18 mouse cellular contexts compared by ENCODE assay signal in the genomic region with DNA sequence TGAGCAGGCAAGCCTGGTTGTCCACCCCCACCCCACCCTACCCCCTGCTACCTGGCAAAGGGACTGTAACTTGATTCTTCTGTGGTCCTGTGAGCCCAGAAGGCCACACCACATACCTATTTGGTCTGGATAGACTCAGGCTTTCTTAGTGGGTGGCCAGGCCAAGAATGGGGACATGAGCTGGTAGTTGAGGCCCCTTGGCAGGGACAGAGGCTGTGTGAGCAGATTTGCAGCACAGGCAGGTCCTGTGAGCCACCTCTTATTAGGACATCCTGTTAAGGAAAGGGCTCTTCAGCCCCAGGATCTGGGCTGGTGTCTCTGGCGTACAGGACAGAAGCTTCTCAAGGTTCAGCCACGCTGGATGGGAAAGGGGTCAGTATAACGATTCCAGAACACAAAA. TPM values are rescaled to one million over a fixed set of nuclear protein-coding genes. Genes with fewer than 3 reads are reported as not detected.
"Had no signal": no experiment of that assay in that cellular context is flagged by ENCODE, and none has a peak within 500 bp of the region (broad histone marks: within the 10 kb centered on the region; RNA-seq: fewer than 3 reads in every experiment).

No protein-coding gene starts in this region.

- H3K4me3 ChIP-seq: lung, embryonic 15.5 days; megakaryocyte, embryonic 14.5 days; midbrain, embryonic 13.5 days; midbrain, embryonic 15.5 days; neural tube, embryonic 12.5 days had no signal

- DNase-seq: liver, postnatal 0 days; lung, adult 2 months; lung, postnatal 14 days; lung, postnatal 36 days; right cerebral cortex, postnatal 14 days; spleen, adult 18-20 months; thymus, adult 18-20 months; thymus, postnatal 14 days; thymus, postnatal 36 days had no signal

- H3K27ac ChIP-seq: lung, embryonic 15.5 days; macrophage; midbrain, embryonic 13.5 days; midbrain, embryonic 15.5 days; neural tube, embryonic 12.5 days had no signal

- H3K27me3 ChIP-seq: lung, embryonic 15.5 days; midbrain, embryonic 13.5 days; midbrain, embryonic 15.5 days had no signal

- H3K4me1 ChIP-seq: lung, embryonic 15.5 days; neural tube, embryonic 12.5 days had no signal

RNA-seq across cellular contexts. Expression of a gene that starts 10.2 kb away (rescaled TPM):
- total RNA-seq: megakaryocyte progenitor cell, adult 5-6 weeks; monocyte, adult 5-6 weeks had no signal
- polyA plus RNA-seq: macrophage; small intestine, adult 2 months had no signal

RNA-seq across cellular contexts. Expression of a gene that starts 24.9 kb away (rescaled TPM):
- total RNA-seq: megakaryocyte progenitor cell, adult 5-6 weeks had no signal
- polyA plus RNA-seq: macrophage had no signal
